ENCODE assay signal across 23 mouse cellular contexts in genomic region chr12:105548881-105549280, GRCm38 (mm10). TPM values are rescaled to one million over a fixed set of nuclear protein-coding genes. Genes with fewer than 3 reads are reported as not detected.
A peak's percentile ranks its signal among the peaks of the same experiment; 100 is the strongest.
DNase-seq lines count a peak whose midpoint lies in the region; ATAC-seq and TF ChIP-seq lines count a peak whose summit lies in the region.
"Had no signal": no experiment of that assay in that cellular context is flagged by ENCODE, and none has a peak within 500 bp of the region (broad histone marks: within the 10 kb centered on the region; RNA-seq: fewer than 3 reads in every experiment).

No protein-coding gene starts in this region.

- H3K4me2 ChIP-seq in lung, postnatal 0 days (replicated peaks; ENCODE audit: low read depth, low read length) = no peak overlapping the region
- no peak overlapping the region for H3K4me2 ChIP-seq in hindbrain, embryonic 12.5 days (replicated peaks)
- H3K4me2 ChIP-seq in neural tube, embryonic 15.5 days = no peak overlapping the region
- H3K4me2 ChIP-seq: forebrain, embryonic 12.5 days; heart, embryonic 15.5 days; liver, embryonic 15.5 days had no signal

- no peak for DNase-seq in heart, embryonic 10.5 days (ENCODE audit: low spot score)
- DNase-seq in heart, postnatal 36 days = no peak
- DNase-seq in lung, postnatal 0 days (ENCODE audit: low spot score) = peak; percentile 29
- DNase-seq in lung, postnatal 14 days = no peak
- DNase-seq in adrenal gland, postnatal 10 days = peak; percentile 62
- peak; percentile 65 to 75 for DNase-seq in kidney, postnatal 25 days
- DNase-seq: cerebellum, adult 9-11 months; gastrocnemius, postnatal 14 days; heart, adult 2 months; lung, postnatal 10 days; right cerebral cortex, adult 18-20 months; spleen, adult 18-20 months; thymus, postnatal 4 days had no signal

- no peaks in the 10 kb centered on the region for H3K9me3 ChIP-seq in heart, embryonic 10.5 days
- H3K9me3 ChIP-seq in lung, postnatal 0 days (ENCODE audit: low read length) = no peaks in the 10 kb centered on the region
- no peaks in the 10 kb centered on the region for H3K9me3 ChIP-seq in hindbrain, embryonic 12.5 days (replicated peaks)
- no peaks in the 10 kb centered on the region for H3K9me3 ChIP-seq in neural tube, embryonic 15.5 days (replicated peaks)
- H3K9me3 ChIP-seq: forebrain, embryonic 12.5 days; heart, embryonic 15.5 days; hindbrain, embryonic 10.5 days; liver, embryonic 15.5 days had no signal

- intact Hi-C loops in heart, postnatal 36 days (cut with DNase I) = no loop called here

- peaks cover 57% of the 10 kb centered on the region for H3K4me1 ChIP-seq in heart, embryonic 10.5 days
- H3K4me1 ChIP-seq in lung, postnatal 0 days (ENCODE audit: insufficient read depth, low read depth, low read length) = peaks cover 17% of the 10 kb centered on the region; the same call in 1 of the 2 replicates
- peaks cover 8% of the 10 kb centered on the region for H3K4me1 ChIP-seq in hindbrain, embryonic 12.5 days
- H3K4me1 ChIP-seq in neural tube, embryonic 15.5 days = peaks cover 29% of the 10 kb centered on the region

- peak; percentile 72; the same call in 1 of the 2 replicates for TF ChIP-seq EP300 in lung, postnatal 0 days (IDR thresholded peaks at IDR 0.05)

- peak; percentile 41 for ATAC-seq in lung, postnatal 0 days
- ATAC-seq in hindbrain, embryonic 12.5 days (ENCODE audit: low FRiP score) = no peak
- ATAC-seq in neural tube, embryonic 15.5 days (ENCODE audit: low FRiP score) = no peak
- ATAC-seq: activated CD4-positive, CD25-positive, alpha-beta regulatory T cell, adult 4 months had no signal

- peak overlapping the region; percentile 52; the same call in 1 of the 2 replicates for H3K27ac ChIP-seq in heart, embryonic 10.5 days
- H3K27ac ChIP-seq in lung, postnatal 0 days (ENCODE audit: low read length) = peak overlapping the region; percentile 22; the same call in 1 of the 2 replicates
- no peak overlapping the region for H3K27ac ChIP-seq in hindbrain, embryonic 12.5 days
- H3K27ac ChIP-seq in neural tube, embryonic 15.5 days (replicated peaks) = no peak overlapping the region
- H3K27ac ChIP-seq: forebrain, embryonic 12.5 days; heart, adult 2 months; heart, embryonic 15.5 days; hindbrain, embryonic 10.5 days; liver, embryonic 15.5 days had no signal

- no peak overlapping the region for H3K4me3 ChIP-seq in heart, embryonic 10.5 days
- no peak overlapping the region for H3K4me3 ChIP-seq in lung, postnatal 0 days (ENCODE audit: low read depth, low read length)
- no peak overlapping the region for H3K4me3 ChIP-seq in hindbrain, embryonic 12.5 days
- H3K4me3 ChIP-seq in neural tube, embryonic 15.5 days (replicated peaks) = no peak overlapping the region
- H3K4me3 ChIP-seq: forebrain, embryonic 12.5 days; heart, adult 2 months; heart, embryonic 15.5 days; hindbrain, embryonic 10.5 days; liver, embryonic 15.5 days had no signal

- H3K36me3 ChIP-seq in heart, embryonic 10.5 days = no peaks in the 10 kb centered on the region
- no peaks in the 10 kb centered on the region for H3K36me3 ChIP-seq in lung, postnatal 0 days (ENCODE audit: insufficient read depth, low read length)
- no peaks in the 10 kb centered on the region for H3K36me3 ChIP-seq in hindbrain, embryonic 12.5 days
- no peaks in the 10 kb centered on the region for H3K36me3 ChIP-seq in neural tube, embryonic 15.5 days
- H3K36me3 ChIP-seq: forebrain, embryonic 12.5 days; G1E; heart, embryonic 15.5 days; hindbrain, embryonic 10.5 days; liver, embryonic 15.5 days had no signal

- WGBS in heart, embryonic 10.5 days = 75% methylated on average over 6 of the region's 6 CpGs
- WGBS in lung, postnatal 0 days = 74% methylated on average over 6 of the region's 6 CpGs
- 85% methylated on average over 6 of the region's 6 CpGs for WGBS in hindbrain, embryonic 12.5 days
- WGBS in neural tube, embryonic 15.5 days = 79% methylated on average over 6 of the region's 6 CpGs

- no peak overlapping the region for H3K9ac ChIP-seq in lung, postnatal 0 days (replicated peaks; ENCODE audit: low read depth)
- H3K9ac ChIP-seq in hindbrain, embryonic 12.5 days = no peak overlapping the region
- H3K9ac ChIP-seq in neural tube, embryonic 15.5 days (replicated peaks) = no peak overlapping the region
- H3K9ac ChIP-seq: forebrain, embryonic 12.5 days; heart, embryonic 15.5 days; liver, embryonic 15.5 days had no signal

- H3K27me3 ChIP-seq in heart, embryonic 10.5 days (ENCODE audit: insufficient read depth, poor library complexity, severe bottlenecking) = peaks cover 8% of the 10 kb centered on the region; the same call in 1 of the 2 replicates
- no peaks in the 10 kb centered on the region for H3K27me3 ChIP-seq in lung, postnatal 0 days (replicated peaks; ENCODE audit: insufficient read depth, low read length)
- H3K27me3 ChIP-seq in hindbrain, embryonic 12.5 days = peaks cover 20% of the 10 kb centered on the region
- no peaks in the 10 kb centered on the region; the same call in 1 of the 2 replicates for H3K27me3 ChIP-seq in neural tube, embryonic 15.5 days (replicated peaks)
- H3K27me3 ChIP-seq: liver, embryonic 15.5 days had no signal

- no peak for TF ChIP-seq CTCF in lung, postnatal 0 days (IDR thresholded peaks at IDR 0.05)

RNA-seq across cellular contexts. Expression of gene Bdkrb2, which starts 14.1 kb away (rescaled TPM):
- 1.4 and 2.4 TPM in 2 replicates for polyA plus RNA-seq in heart, embryonic 10.5 days (2016; fragmentation: Nextera tagmentation; extraction: Ambion mirVana)
- total RNA-seq in heart, postnatal 36 days (2021) = under 1 TPM; 0.38 to 0.56 TPM
- 2.1 and 2.5 TPM in 2 replicates for polyA plus RNA-seq in lung, postnatal 0 days (2015; fragmentation: Nextera tagmentation; extraction: Ambion mirVana)
- 10 to 100 TPM in 1 of 2 experiments, 1 to 10 TPM in 1; 7.4 to 11.6 TPM for total RNA-seq in adrenal gland, postnatal 10 days (2021)
- 1.6 and 1.8 TPM in 2 replicates for polyA plus RNA-seq in hindbrain, embryonic 12.5 days (2016; fragmentation: Nextera tagmentation; extraction: Ambion mirVana)
- 2.4 and 3.1 TPM in 2 replicates for polyA plus RNA-seq in neural tube, embryonic 15.5 days (2015; fragmentation: Nextera tagmentation; extraction: Ambion mirVana)
- polyA plus RNA-seq: activated CD4-positive, CD25-positive, alpha-beta regulatory T cell, adult 4 months had no signal

RNA-seq across cellular contexts. Expression of gene Bdkrb1, which starts 54.0 kb away (rescaled TPM):
- polyA plus RNA-seq in heart, embryonic 10.5 days (2016; fragmentation: Nextera tagmentation; extraction: Ambion mirVana) = 0.22 TPM in 1 of 2 replicates, not detected in the other
- total RNA-seq in heart, postnatal 36 days (2021) = not detected
- 0.26 and 0.37 TPM in 2 replicates for polyA plus RNA-seq in lung, postnatal 0 days (2015; fragmentation: Nextera tagmentation; extraction: Ambion mirVana)
- not detected for total RNA-seq in adrenal gland, postnatal 10 days (2021)
- not detected in 2 replicates for polyA plus RNA-seq in hindbrain, embryonic 12.5 days (2016; fragmentation: Nextera tagmentation; extraction: Ambion mirVana)
- 0.18 TPM in 1 of 2 replicates, not detected in the other for polyA plus RNA-seq in neural tube, embryonic 15.5 days (2015; fragmentation: Nextera tagmentation; extraction: Ambion mirVana)
- total RNA-seq: G1E; gastrocnemius, postnatal 14 days; heart, adult 2 months; layer of hippocampus, adult 18-20 months; left cerebral cortex, postnatal 25 days had no signal
- polyA plus RNA-seq: forebrain, embryonic 12.5 days; G1E; heart, embryonic 15.5 days; liver, embryonic 15.5 days had no signal

Comparison
In these comparisons a context has a peak if more than half of its experiments do, and no peak if none do; other contexts are left out.
1. DNase-seq: peak in lung, postnatal 0 days (single experiment), adrenal gland, postnatal 10 days (single experiment) and kidney, postnatal 25 days (2 of 2); none in heart, embryonic 10.5 days (single experiment), heart, postnatal 36 days (0 of 2) and lung, postnatal 14 days (single experiment).
2. H3K27ac ChIP-seq: peak in heart, embryonic 10.5 days (single experiment) and lung, postnatal 0 days (single experiment); none in hindbrain, embryonic 12.5 days (single experiment) and neural tube, embryonic 15.5 days (single experiment).